Mouse (Mus musculus) adrenal gland, postnatal 25 days (tissue): Measurements from ENCODE around the gene Ren1. TPM values are rescaled to one million over a fixed set of nuclear protein-coding genes. Genes with fewer than 3 reads are reported as not detected.

Experiments used
- DNase-seq: peaks from one replicate; pipeline ENCODE4 v3.0.0; 2021; ENCODE audit warnings: mixed read lengths
- total RNA-seq: library from RNA; stranded (reverse); gene quantifications from 2 replicates; pipeline ENCODE4 v1.2.3, GENCODE M21; 2021

Gene Ren1
- total RNA-seq, 1 experiment from 2014 or later: 3.9 TPM

DNA sequence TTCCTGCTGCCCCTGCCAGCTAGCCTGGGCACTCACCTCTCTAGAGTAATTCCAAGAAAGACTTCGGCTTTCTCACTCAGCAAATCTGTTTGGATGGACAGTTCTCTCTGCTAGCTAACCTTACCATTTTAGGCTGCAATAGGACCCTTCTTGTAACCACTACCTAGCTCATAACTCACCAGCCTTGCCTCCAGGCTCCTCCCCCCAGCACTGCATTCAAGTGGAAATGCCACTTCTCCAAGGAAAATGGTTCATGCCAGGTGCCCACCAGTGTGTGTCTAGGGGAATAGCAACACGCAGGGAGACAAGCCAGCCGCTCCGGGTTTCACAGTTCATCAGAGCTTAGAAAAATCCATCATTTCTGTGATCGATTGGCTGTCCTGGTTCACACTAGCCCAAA, 27.2 kb downstream of the Ren1 start:
- no peak for DNase-seq

DNA sequence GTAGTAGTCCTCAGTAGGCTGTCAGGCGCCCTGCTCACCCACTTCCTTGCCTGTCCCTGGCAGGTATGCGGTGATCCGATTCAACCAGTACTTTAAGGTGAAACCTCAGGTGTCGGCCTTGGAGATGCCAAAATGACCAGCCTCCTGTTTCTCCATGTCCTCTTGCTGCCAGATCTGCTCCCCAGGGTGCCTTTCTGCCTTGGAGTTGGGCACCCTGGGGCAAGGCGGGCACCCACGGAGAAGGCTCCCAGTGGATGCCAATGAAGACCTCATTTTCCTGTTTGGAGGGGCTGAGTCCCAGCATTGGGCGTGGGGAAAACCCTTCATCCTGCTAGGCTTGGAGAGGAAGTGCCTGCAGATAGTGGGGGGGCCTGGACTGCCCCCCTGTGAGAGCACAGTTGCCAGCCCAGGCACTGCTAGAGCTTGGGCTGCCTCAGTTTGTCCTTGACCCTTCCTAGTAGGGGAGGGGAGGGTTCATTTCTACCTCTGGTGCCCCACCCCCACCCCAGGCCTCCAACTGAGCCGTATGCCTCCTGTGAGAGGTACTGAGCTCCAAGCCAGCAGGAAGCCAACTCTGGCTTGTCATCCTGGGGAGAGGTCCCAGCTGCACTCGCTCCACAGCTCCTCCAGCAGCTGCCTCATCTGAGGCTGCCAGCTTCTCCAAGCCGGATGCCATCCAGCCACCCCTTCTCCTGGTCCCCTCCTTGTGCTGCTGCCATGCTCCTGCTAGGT, 29.1 kb downstream of the Ren1 start:
- DNase-seq: no peak

DNA sequence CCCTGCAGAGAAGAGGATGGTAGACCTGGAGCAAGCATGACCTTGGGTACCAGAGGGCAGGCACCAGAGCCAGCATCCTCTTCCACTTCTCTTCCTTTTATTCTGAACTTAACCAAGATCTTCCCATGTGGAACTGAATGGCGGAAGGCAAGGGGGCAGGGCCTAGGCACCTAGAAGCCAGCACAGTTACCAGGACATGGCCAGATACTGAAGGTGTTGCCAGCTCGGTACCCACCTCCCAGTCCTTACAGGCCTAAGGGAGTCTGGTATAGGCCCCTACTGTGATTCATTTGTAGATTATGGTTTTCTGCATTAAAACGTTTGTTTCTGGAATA, 29.6 kb downstream of the Ren1 start:
- DNase-seq: no peak

DNA sequence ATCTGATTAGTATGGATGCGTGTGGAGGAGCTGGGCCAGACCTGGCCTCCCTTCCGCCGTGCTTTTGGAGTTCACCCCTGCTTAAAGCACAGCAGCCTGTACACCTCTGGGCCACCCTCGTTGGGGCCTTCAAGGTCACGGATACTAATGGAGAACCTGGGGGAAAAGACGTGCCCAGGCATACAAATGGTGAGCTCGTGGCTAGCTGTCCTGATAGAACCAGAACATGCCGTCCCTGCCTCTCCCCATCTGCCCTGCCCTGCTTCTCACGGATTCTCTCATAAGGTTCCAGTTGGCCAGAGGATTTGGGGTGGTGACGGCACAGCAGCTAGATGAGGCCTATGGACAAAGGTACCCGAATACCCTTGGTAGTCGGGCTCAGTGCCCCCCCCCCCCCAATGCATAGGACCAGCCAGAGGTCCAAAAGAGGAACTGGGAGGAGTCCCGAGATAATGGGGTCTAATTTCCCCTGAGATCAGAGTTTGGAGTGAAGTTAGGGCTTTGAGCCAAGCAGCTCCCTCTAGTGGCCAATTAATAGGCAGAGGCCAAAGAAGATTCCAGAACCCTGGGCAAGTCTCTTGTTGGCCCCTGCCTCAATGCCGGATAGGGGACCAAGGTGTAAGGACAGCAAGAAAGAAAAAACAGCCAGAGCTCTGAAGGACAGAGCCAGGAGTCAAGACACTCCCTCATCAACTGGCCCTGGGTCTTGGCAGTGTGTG, 30.2 kb downstream of the Ren1 start:
- DNase-seq: no peak

DNA sequence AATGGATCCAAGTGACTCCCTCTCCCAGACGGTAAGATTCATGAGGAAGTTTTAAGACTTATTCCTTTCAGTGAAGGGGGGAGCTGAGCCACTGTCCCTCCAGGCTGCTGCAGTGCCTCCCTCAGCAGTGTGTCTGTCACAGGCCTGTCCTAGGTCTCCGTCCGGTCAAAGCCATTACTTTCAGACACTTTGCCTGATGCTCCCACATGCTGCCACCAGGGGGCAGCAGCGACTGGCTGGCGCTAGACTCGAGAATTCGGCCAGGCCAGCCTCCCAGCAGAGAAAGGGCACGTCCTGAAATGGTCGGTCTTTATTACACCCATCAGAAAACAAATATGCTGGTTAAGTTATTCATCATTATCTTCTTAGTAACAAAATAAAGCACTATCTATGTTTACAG, 31.7 kb downstream of the Ren1 start:
- peak; percentile 66 for DNase-seq

DNA sequence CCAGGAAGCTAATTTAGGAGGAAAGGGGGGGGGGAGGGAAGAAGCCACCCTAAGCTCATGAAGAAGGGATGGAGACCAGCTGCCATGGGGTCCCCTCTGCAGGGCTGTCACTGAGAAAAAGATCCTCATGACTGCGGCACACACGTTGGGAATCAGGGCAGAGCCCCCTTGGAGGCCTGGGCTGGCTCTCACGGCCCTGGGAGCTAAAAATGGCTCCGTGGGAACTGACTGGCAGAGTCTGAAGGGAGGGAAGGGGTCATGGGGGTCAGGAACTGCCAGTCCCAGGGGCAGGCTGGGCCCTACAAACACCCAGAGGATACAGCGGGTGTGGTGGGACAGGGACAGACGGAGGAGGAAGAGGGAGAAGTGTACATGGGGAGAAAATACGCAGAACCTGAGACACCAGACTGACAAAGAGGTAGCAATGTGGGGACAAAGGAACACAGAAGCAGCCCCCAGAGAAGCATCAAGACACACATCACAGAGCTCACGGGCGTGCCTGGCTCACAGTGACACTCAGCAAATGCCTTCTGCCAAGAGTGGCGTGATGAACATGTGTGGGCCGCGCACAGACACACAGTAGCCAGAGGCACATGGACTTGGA, 32.3 kb downstream of the Ren1 start:
- no peak for DNase-seq

DNA sequence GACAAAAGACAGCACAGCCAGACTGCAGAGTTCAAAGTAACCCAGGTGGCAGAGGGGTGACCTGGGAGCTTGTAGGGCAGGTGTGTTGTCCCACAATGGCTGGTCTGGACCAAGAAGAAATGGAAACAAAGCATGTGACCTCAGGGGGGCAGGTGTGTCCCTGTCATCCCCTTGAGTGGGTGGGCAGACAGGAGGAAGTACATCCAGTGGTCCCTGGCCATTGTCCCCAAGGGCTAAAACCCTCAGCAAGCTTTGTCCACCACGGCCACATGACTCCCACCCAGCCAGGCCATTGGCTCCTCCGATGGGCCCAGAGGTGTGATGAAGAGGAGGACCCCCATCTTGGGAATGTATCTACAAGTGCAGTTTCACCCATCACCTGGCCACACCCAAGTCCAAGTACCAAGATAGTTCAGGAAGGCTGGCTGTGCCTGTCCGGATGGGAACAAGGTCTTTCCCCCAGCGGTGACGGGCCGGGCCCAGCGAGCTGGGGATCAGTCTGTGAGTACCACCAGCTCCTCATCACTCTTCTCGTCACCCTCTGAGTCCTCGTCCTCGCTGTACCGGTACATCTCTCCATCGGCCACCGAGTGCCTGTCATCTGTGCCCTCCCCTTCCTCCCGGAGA, 33.0 kb downstream of the Ren1 start:
- DNase-seq: no peak

DNA sequence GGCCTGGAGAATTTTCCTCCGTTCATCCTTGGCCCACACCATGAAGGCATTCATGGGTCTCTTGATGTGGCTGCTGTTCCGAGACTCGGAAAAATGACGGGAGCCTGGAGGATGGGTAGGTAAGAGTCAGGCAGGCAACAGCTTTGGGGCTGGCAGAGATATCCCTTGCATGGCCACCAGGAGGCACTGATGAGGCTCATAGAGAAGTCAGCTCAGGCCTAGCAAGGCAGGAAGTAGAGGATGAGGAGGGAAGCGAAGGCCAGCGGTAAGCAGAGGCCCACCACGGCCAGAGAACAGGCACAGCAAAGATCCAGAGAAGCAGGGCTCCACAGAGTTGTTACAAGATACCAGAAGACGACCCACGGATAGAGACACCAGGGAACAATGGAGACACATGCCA, 35.2 kb downstream of the Ren1 start:
- peak; percentile 71 for DNase-seq

DNA sequence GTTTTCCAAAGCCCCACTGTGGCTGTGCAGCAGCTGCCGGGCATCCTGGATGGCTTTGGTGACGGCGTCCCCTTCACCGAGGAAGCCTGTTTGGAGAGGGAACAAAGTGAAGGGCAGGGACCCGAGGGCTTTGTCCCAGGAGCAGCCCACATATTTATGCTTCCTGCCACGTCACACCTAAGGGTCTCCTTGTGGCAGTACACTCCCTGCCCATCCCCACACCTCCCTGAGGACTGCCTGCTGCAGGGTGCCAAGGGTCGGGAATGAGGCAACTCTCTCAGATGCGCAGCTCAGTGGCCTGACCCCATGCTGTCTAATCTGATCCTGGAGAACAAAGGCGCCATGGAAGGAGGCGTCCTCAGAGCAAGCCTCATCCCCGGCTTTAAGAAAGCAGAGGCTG, 35.9 kb downstream of the Ren1 start:
- no peak for DNase-seq

DNA sequence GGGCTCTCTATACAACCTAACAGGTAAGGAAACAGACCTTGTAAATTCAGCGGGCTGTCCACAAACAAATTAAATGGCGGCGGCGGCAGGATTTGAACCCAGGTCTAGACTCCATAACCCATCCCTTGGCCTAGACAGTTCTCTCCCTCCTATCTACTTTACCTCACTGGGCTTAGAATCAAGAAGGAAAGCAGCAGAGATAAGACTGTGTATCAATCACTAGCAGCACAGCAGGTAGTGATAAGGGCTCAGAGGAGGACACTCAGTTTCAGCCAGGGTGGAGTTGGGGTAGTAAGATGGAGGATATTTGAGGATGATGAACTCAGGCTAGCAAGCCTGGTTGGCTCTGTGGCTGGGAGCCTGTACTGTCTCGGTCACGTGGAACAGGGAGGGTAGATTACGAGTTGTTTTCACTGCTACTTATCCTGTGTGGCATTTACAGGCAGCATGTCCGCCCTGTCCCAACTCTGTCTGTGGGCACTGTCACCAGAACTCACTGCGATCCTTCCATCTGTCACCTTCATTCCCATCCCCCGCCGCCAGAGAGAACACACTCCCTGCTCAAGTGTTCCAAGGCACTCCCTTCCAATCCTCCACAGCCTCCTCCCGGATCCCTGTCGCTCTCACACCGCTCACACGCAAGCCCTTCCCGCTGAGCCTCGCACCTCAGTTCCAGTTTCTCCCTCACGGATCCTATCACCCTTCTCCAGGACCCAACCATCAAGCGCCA, 37.4 kb downstream of the Ren1 start:
- DNase-seq: no peak

DNA sequence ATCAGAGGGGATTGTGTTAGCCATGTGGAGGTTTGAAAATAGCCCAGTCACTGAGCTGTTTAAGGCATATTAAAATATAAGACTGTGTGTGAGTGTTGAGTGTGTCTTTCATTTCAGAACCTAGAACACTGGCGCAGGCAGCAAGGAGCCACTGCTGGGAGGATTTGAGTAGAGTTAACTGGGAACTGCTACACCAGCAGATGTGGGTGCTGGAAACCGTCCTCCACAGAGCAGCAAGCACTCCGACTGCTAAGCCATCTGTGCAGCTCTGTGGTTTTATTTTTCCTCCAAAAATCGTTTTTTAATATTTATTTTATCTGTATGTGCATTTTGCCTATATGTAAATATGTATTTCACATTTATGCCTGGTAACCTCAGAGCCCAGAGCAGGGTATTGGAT, 44.4 kb downstream of the Ren1 start:
- DNase-seq: no peak

DNA sequence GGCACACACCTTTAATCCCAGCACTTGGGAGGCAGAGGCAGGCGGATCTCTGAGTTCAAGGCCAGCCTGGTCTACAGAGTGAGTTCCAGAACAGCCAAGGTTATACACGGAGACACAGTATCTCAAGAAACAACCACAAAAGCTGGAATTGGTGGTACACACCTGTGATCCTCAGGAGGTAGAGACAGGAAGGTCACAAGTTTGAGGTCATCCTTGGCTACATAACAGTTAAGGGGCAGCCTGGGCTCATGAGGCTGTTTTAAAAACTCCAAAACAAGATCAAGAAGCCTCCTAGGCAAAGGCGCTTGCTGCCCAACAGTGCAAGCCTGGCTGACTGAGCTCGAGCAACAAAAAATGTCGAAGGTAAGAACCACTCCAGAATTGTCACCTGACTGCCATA, 46.4 kb downstream of the Ren1 start:
- DNase-seq: no peak

DNA sequence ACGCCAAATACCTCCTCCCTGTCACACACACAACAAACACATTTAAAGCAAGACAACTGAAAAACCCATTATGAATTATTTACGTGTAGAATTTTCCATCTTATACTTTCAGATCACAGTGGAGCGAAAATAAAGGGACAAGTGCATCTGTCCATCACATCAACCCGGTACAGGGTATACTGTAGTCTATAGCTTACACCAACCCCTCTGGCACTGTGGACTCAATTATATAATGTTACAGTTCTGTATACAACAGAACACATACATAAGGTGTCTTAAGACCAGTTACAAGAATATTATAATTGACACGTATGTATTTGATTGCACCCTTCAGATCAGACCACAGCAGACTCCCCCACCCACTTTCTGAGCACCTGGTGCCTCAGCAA, 46.8 kb downstream of the Ren1 start:
- DNase-seq: no peak

DNA sequence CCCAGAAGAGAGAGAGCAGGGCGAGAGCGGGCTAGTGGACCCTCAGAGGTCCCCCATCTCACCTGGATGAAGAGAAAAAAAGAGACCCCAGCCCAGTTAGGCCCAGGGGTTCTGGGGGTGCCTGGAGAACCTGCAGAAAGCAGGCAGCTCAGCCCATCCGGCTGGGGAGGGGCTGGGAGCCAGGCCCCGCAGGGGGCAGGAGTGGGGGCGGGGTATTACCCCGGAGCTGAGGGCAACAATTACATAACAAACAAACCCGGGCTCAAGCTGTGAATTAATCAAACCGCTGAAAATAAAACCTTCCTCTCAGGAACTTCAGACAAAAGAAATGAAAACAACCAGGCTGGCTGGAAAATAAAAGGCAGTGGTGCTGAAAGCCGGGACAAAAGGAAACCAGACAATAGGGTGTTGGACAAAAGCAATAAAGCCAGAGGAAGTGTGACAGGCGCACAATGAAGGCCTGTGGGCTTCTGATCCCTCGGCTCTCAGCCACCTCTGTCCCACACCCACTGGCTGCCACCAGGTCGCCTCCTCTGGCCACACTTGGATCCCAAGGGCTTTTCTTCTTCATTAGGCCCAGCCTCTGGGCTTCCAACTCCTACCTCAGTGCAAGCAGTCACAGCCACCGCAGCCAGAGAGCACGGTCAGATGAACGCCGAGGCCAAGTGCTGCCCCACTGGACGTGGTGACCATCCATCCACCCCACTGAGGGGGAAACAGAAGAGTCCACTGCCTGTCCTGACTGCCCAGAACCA, 47.4 kb downstream of the Ren1 start:
- no peak for DNase-seq

DNA sequence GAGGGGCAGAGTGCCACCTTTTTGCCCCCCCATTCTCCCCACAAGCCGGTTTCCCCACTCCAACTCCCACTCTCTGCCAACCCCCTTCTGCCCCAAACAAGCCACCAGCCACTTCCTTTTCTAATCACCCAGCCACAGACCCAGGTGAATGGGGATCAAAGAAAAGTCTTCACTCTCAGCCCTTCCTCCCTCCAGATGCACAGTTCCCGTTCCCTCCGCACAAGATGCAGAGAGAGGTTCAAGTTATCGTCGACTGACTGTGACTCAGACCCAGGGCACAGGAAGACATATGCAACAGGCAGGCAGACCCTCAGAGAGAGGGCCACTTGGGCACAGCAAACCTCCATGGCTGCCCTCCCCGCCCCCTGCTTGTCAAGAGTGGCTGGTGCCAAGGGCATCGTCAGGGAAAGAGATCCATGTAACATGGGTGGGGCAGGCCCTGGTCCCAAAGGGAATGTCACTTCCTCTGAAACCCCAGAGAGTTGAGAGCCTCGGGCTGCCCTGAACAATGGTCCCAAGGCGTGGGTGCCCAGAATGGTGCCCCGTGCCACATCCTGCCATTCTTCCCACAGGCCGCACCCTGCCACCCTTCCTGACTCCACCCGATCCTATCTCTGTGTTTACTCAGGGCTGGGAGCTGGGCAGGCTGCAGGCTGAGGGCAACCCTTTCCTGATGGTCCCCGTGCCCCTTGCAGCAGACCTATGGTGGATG, 49.9 kb downstream of the Ren1 start:
- no peak for DNase-seq

DNA sequence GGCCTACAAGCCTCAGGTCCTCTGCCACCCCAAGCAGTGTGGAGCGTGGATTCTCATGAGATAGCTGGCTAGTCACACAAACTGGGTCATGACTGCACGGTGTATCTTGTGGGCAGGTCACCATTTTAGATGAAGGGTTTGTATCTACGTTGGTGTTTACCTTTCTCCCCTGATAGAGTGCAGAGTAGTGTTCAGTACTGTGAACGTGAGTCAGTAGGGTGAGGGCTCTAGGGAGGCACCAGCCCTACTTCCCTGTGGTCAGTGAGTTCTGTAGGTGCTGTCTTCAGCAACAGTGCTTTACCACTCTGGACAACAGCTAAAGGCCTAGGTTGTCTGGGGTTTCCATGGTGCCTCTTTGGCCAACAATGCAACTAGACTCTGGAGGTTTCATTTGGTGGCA, 53.7 kb downstream of the Ren1 start:
- DNase-seq: no peak

DNA sequence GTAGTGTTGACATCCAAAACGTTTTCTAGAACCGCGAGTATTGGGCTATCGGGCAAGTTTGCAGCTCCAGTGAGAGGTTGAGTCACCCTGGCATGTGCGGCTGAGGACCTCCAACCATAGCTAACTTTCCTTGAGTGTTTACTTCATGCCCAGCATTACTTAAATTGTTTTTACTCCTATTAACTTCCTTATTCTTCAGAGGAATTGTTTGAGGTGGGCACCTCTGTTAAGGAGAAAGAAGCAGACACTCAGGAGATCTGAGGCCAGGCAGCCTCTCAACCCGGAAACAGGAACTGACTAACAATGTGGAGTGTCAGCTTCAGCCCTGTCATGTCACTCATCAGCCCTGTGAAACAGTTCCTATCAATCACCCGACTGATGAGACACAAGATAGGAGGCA, 56.3 kb downstream of the Ren1 start:
- no peak for DNase-seq

DNA sequence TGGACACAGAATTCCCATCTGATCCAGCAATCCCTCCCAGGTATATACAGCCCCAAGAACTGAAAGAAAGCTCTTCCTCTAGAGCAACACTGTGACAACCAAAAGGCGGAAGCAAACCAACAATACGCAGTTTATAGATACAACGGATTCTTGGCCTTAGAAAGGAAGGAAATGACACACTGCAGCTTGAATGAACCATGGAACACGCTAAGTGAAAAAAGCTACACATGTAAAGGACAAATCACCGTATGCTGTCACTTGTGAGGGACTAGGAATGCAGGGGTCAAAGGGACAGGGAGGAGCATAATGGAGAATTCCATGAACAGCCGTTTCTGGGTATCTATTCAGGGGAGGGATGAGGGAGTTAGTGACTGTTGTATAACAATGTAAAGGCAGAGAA, 57.1 kb downstream of the Ren1 start:
- no peak for DNase-seq

DNA sequence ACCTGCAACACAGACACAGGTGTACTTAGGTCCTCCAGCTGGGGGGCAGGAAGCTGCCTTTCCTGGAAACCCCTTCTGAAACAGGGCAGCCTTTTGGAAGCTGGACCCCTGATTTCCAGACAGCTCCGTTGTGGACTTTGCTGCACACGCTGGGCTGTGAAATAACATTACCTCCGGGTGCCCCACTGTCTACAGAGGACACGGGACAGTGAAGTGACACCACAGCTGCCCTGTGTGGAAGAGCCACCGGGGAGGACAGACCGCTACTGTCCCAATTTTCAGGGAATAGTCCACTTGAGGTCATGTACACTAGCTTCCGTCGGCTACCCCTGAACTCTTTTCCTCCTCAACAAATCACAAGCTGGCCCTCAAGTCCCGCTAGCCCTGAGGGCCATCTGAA, 58.0 kb downstream of the Ren1 start:
- no peak for DNase-seq

DNA sequence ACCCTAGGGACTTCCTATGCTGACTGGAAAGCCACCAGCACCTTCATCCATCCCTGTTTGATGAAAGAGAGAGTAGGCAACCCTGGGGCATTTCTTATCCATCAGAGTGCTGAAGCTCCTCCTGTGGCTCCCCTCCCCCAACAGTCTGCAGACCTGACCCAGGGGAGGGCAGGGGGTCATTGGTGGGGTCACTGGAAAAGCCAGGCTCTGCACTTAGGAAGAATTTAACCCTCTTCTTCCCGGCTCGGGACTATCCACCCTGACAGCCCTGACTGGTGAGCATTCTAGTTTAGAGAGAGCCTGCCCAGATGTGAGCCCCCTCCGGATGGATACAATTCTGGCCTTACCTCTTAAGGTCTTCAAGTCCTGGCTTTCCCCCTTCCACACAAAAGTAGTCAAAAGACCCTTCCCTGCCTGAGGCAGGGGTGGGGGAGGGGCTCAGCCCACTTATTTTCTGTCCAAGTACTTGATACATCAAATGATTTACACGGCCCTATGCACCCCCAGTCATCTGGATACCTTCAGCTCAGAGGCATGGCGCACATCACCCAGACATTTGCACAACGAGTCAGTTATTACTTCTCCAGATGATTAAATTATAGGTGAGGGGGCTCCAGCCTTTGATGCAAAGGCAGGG, 58.7 kb downstream of the Ren1 start:
- no peak for DNase-seq

DNA sequence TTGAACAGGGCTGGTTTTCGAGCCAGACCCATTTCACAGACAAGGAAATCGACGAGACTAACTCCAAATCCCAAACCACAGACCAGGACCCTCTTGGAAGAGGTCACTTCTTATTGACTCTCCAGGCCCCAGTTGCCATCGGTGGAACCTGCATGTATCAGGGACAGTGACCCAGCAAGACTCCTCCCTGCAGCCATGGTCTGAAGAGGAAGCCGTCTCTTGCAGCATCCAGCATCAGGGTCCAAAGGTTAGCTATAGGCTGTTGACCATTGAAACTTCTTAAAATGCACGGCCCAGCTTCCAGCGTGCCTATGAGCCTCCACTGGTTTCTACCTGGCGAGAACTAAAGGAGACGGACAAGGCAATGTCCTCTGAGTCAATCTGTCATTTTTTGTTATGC, 59.5 kb downstream of the Ren1 start:
- no peak for DNase-seq
